Mouse (Mus musculus): ENCODE data around the gene Gas6. TPM values are rescaled to one million over a fixed set of nuclear protein-coding genes. Genes with fewer than 3 reads are reported as not detected.

The Gas6 gene
- polyA plus RNA-seq, 1 experiment = 77.3 TPM

GRCm38 (mm10) chr8:13507284-13507937 is 13.1 kb upstream of the Gas6 start:
- no peak for DNase-seq (ENCODE audit: low read depth, low spot score)
- 29% methylated on average over 3 of the region's 3 CpGs for WGBS

- 16% methylated on average over 4 of the region's 4 CpGs for WGBS
- DNase-seq (ENCODE audit: low read depth, low spot score) = no peak
Observed at GRCm38 (mm10) chr8:13506849-13507248, 12.6 kb upstream of the Gas6 start.

GRCm38 (mm10) chr8:13504894-13505674 is 10.8 kb upstream of the Gas6 start:
- DNase-seq (ENCODE audit: low read depth, low spot score) = no peak

GRCm38 (mm10) chr8:13503936-13504606 is 9.8 kb upstream of the Gas6 start:
- DNase-seq (ENCODE audit: low read depth, low spot score) = no peak
- 50% methylated on average over 8 of the region's 8 CpGs for WGBS

- DNase-seq (ENCODE audit: low read depth, low spot score) = no peak
- WGBS = 91% methylated on average over 3 of the region's 3 CpGs
Observed at GRCm38 (mm10) chr8:13501221-13501620, 6.9 kb upstream of the Gas6 start.

- 33% methylated on average over 11 of the region's 11 CpGs for WGBS
Observed at GRCm38 (mm10) chr8:13493011-13493410, 1.3 kb downstream of the Gas6 start.

GRCm38 (mm10) chr8:13492198-13492995 is 1.9 kb downstream of the Gas6 start:
- WGBS = 16% methylated on average over 9 of the region's 9 CpGs
- DNase-seq (ENCODE audit: low read depth, low spot score) = no peak

More at GRCm38 (mm10) chr8:13493011-13493410, 1.3 kb downstream of the Gas6 start:
- no peak for DNase-seq (ENCODE audit: low read depth, low spot score)

- no peak for DNase-seq (ENCODE audit: low read depth, low spot score)
- WGBS = 80% methylated on average over 14 of the region's 14 CpGs
Observed at GRCm38 (mm10) chr8:13491491-13492010, 2.7 kb downstream of the Gas6 start.

GRCm38 (mm10) chr8:13489986-13490910 is 4.0 kb downstream of the Gas6 start:
- no peak for DNase-seq (ENCODE audit: low read depth, low spot score)
- WGBS = 34% methylated on average over 13 of the region's 13 CpGs

- DNase-seq (ENCODE audit: low read depth, low spot score) = no peak
- 69% methylated on average over 3 of the region's 3 CpGs for WGBS
Observed at GRCm38 (mm10) chr8:13489351-13489750, 4.9 kb downstream of the Gas6 start.

GRCm38 (mm10) chr8:13483191-13483590 is 11.1 kb downstream of the Gas6 start:
- WGBS = 80% methylated on average over 5 of the region's 5 CpGs
- DNase-seq (ENCODE audit: low read depth, low spot score) = no peak

GRCm38 (mm10) chr8:13482101-13482801 is 12.0 kb downstream of the Gas6 start:
- DNase-seq (ENCODE audit: low read depth, low spot score) = no peak
- WGBS = 85% methylated on average over 2 of the region's 2 CpGs

GRCm38 (mm10) chr8:13481596-13481995 is 12.7 kb downstream of the Gas6 start:
- no peak for DNase-seq (ENCODE audit: low read depth, low spot score)
- 63% methylated on average over 3 of the region's 3 CpGs for WGBS

- DNase-seq (ENCODE audit: low read depth, low spot score) = no peak
- WGBS = 65% methylated on average over 7 of the region's 7 CpGs
Observed at GRCm38 (mm10) chr8:13481089-13481554, 13.2 kb downstream of the Gas6 start.

- DNase-seq (ENCODE audit: low read depth, low spot score) = no peak
- 67% methylated on average over 9 of the region's 9 CpGs for WGBS
Observed at GRCm38 (mm10) chr8:13475892-13476291, 18.4 kb downstream of the Gas6 start.

- no peak for DNase-seq (ENCODE audit: low read depth, low spot score)
Observed at GRCm38 (mm10) chr8:13472284-13472683, 22.0 kb downstream of the Gas6 start.

GRCm38 (mm10) chr8:13471484-13471883 is 22.8 kb downstream of the Gas6 start:
- 85% methylated on average over 11 of the region's 11 CpGs for WGBS
- DNase-seq (ENCODE audit: low read depth, low spot score) = no peak

More at GRCm38 (mm10) chr8:13472284-13472683, 22.0 kb downstream of the Gas6 start:
- 68% methylated on average over 7 of the region's 7 CpGs for WGBS

GRCm38 (mm10) chr8:13468737-13469136 is 25.6 kb downstream of the Gas6 start:
- no peak for DNase-seq (ENCODE audit: low read depth, low spot score)
- 87% methylated on average over 9 of the region's 9 CpGs for WGBS
